In genomic region chr19:58550489-58550888, GRCm38 (mm10) we compare ENCODE assay signal across 28 mouse cellular contexts. TPM values are rescaled to one million over a fixed set of nuclear protein-coding genes. Genes with fewer than 3 reads are reported as not detected.
DNase-seq lines count a peak whose midpoint lies in the region; ATAC-seq and TF ChIP-seq lines count a peak whose summit lies in the region.
"Had no signal": no experiment of that assay in that cellular context is flagged by ENCODE, and none has a peak within 500 bp of the region (broad histone marks: within the 10 kb centered on the region; RNA-seq: fewer than 3 reads in every experiment).

No protein-coding gene starts in this region.

- no peaks in the 10 kb centered on the region for H3K79me2 ChIP-seq in heart, adult 2 months (replicated peaks; ENCODE audit: control insufficient read depth, insufficient read depth, low read length)
- H3K79me2 ChIP-seq in C2C12 (ENCODE audit: control insufficient read depth, insufficient read depth) (no peaks in the 10 kb centered on the region), myocyte (ENCODE audit: control insufficient read depth, insufficient read depth) (no peaks in the 10 kb centered on the region)

- ATAC-seq in Patski = peak; percentile 73
- ATAC-seq: forebrain, embryonic 14.5 days; forebrain, embryonic 16.5 days had no signal

- intact Hi-C loops in heart, adult 2 months (cut with DNase I) = loop anchor here (10.0 kb wide), 2 partner anchors 556 to 636 kb away; no protein-coding TSS in a partner anchor
- intact Hi-C loops in gastrocnemius, adult 2 months (cut with DNase I) = no loop called here

- no peak overlapping the region for H3K9ac ChIP-seq in heart, adult 2 months (ENCODE audit: low read depth, low read length)
- H3K9ac ChIP-seq: embryonic facial prominence, embryonic 12.5 days; forebrain, embryonic 12.5 days had no signal

- no peak for TF ChIP-seq POLR2A in heart, adult 2 months (IDR thresholded peaks at IDR 0.05; ENCODE audit: insufficient read depth, low read depth, low read length)
- TF ChIP-seq POLR2A in myocyte (IDR thresholded peaks at IDR 0.05; ENCODE audit: insufficient read length, low read depth) = no peak

- no peak for TF ChIP-seq EP300 in heart, adult 2 months (IDR thresholded peaks at IDR 0.05; ENCODE audit: insufficient read depth, low read depth, low read length)

- CTCF ChIA-PET in Patski (lab: Charles Lee) = no interaction called here

- H3K4me2 ChIP-seq in myocyte (ENCODE audit: low read depth) = peak overlapping the region; percentile 41
- H3K4me2 ChIP-seq: embryonic facial prominence, embryonic 12.5 days; forebrain, embryonic 12.5 days had no signal

- no peak overlapping the region for H3K27ac ChIP-seq in heart, adult 2 months
- no peak overlapping the region for H3K27ac ChIP-seq in gastrocnemius, adult 2 months
- H3K27ac ChIP-seq: embryonic facial prominence, embryonic 10.5 days; embryonic facial prominence, embryonic 12.5 days; forebrain, embryonic 10.5 days; forebrain, embryonic 12.5 days had no signal

- no peaks in the 10 kb centered on the region; the same call in 1 of the 2 replicates for H3K27me3 ChIP-seq in heart, adult 2 months (ENCODE audit: control insufficient read depth, insufficient read depth, low read length)
- no peaks in the 10 kb centered on the region for H3K27me3 ChIP-seq in C2C12 (ENCODE audit: control insufficient read depth, insufficient read depth, insufficient read length)
- H3K27me3 ChIP-seq in Patski = peaks cover 14% of the 10 kb centered on the region
- no peaks in the 10 kb centered on the region for H3K27me3 ChIP-seq in myocyte (ENCODE audit: control insufficient read depth, insufficient read depth, insufficient read length)

- H3K4me1 ChIP-seq in heart, adult 2 months (ENCODE audit: control insufficient read depth, insufficient read depth, low read length) = no peaks in the 10 kb centered on the region
- H3K4me1 ChIP-seq: embryonic facial prominence, embryonic 10.5 days; forebrain, embryonic 12.5 days had no signal

- H3ac ChIP-seq in C2C12 (ENCODE audit: control insufficient read depth, insufficient read length, low read depth) (no peak overlapping the region), myocyte (ENCODE audit: control insufficient read depth, insufficient read length) (no peak overlapping the region)

- no peaks in the 10 kb centered on the region for H3K36me3 ChIP-seq in heart, adult 2 months (ENCODE audit: control insufficient read depth, insufficient read depth, low read length)
- H3K36me3 ChIP-seq in C2C12 (ENCODE audit: control insufficient read depth, insufficient read depth) (no peaks in the 10 kb centered on the region), myocyte (ENCODE audit: control insufficient read depth, insufficient read depth) (no peaks in the 10 kb centered on the region)
- H3K36me3 ChIP-seq: embryonic facial prominence, embryonic 10.5 days; embryonic facial prominence, embryonic 12.5 days; forebrain, embryonic 10.5 days; forebrain, embryonic 12.5 days had no signal

- no peak for TF ChIP-seq CTCF in heart, adult 2 months (IDR thresholded peaks at IDR 0.05)
- TF ChIP-seq CTCF in C2C12 (IDR thresholded peaks at IDR 0.05; ENCODE audit: control insufficient read depth, insufficient read depth, insufficient read length) = no peak
- no peak for TF ChIP-seq CTCF in Patski (IDR thresholded peaks at IDR 0.05)
- TF ChIP-seq CTCF in gastrocnemius, adult 2 months (IDR thresholded peaks at IDR 0.05) = no peak

- H3K79me3 ChIP-seq in C2C12 (ENCODE audit: low read depth) = no peaks in the 10 kb centered on the region

- POLR2A ChIA-PET in Patski (lab: Charles Lee) = no interaction called here

- 21% methylated on average over 1 of the region's 1 CpGs for WGBS in heart, adult 2 months

- no peak overlapping the region for H3K4me3 ChIP-seq in heart, adult 2 months
- H3K4me3 ChIP-seq in C2C12 (ENCODE audit: insufficient read depth, poor library complexity, severe bottlenecking) (no peak overlapping the region), myocyte (no peak overlapping the region)
- no peak overlapping the region for H3K4me3 ChIP-seq in gastrocnemius, adult 2 months
- H3K4me3 ChIP-seq: embryonic facial prominence, embryonic 10.5 days; embryonic facial prominence, embryonic 12.5 days; forebrain, embryonic 10.5 days; forebrain, embryonic 12.5 days had no signal

- in situ Hi-C loops in Patski (cut with MboI; ENCODE audit: low pct_unique_long_range_greater_than_20kb) = loop anchor here (10.0 kb wide), 4 partner anchors 236 to 896 kb away; no protein-coding TSS in a partner anchor

- peak; percentile 72 for DNase-seq in heart, adult 11 months
- no peak for DNase-seq in heart, adult 2 months
- peak; percentile 24 for DNase-seq in Patski (ENCODE audit: low read depth, low spot score)
- DNase-seq in gastrocnemius, adult 2 months = no peak
- no peak for DNase-seq in spleen, postnatal 10 days (ENCODE audit: low spot score in 2 of 2)
- DNase-seq in thymus, postnatal 4 days = no peak
- DNase-seq: adrenal gland, adult 8-10 months; adrenal gland, postnatal 14 days; adrenal gland, postnatal 36 days; B cell, adult 2 months; cerebellum, adult 11-12 months; cerebellum, adult 2 months; cerebellum, adult 9-10 months; cerebellum, postnatal 10 days; cerebellum, postnatal 25 days had no signal

TF ChIP-seq in C2C12, 6 proteins besides CTCF, POLR2A, EP300 and RAD21:
- TF ChIP-seq MAX (IDR thresholded peaks at IDR 0.05) (no peak), CEBPB (IDR thresholded peaks at IDR 0.05; ENCODE audit: low read depth) (no peak), FOSL1 (IDR thresholded peaks at IDR 0.05; ENCODE audit: insufficient read depth, low read length, poor library complexity, severe bottlenecking) (no peak), MYOD1 (IDR thresholded peaks at IDR 0.05; ENCODE audit: control insufficient read depth, insufficient read length, low read depth) (peak; percentile 53), MYOG (IDR thresholded peaks at IDR 0.05; ENCODE audit: control insufficient read depth, extremely low read depth, insufficient read length) (no peak), USF1 (IDR thresholded peaks at IDR 0.05; ENCODE audit: low read depth) (no peak)
TF ChIP-seq in C2C12: peak in this region for 1.

TF ChIP-seq in myocyte, 11 proteins besides CTCF, POLR2A, EP300 and RAD21:
- TF ChIP-seq TCF12 (IDR thresholded peaks at IDR 0.05; ENCODE audit: insufficient read depth, poor library complexity, severe bottlenecking) (no peak), SRF (IDR thresholded peaks at IDR 0.05; ENCODE audit: control insufficient read depth, insufficient read length, low read depth) (no peak), MYOG (IDR thresholded peaks at IDR 0.05; ENCODE audit: control insufficient read depth in 1 of 3, insufficient read depth in 1 of 3, insufficient read length in 2 of 3, low read depth in 2 of 3) (no peak), POLR2AphosphoS2 (IDR thresholded peaks at IDR 0.05; ENCODE audit: insufficient read length, low read depth) (no peak), CEBPB (IDR thresholded peaks at IDR 0.05; ENCODE audit: insufficient read depth, poor library complexity, severe bottlenecking) (no peak), REST (IDR thresholded peaks at IDR 0.05; ENCODE audit: insufficient read depth, insufficient read length) (no peak), USF1 (IDR thresholded peaks at IDR 0.05; ENCODE audit: low read depth) (no peak), E2F4 (IDR thresholded peaks at IDR 0.05; ENCODE audit: insufficient read depth) (no peak), TCF3 (IDR thresholded peaks at IDR 0.05; ENCODE audit: insufficient read length, low read depth) (no peak), MAX (IDR thresholded peaks at IDR 0.05; ENCODE audit: low read depth) (no peak), MYOD1 (IDR thresholded peaks at IDR 0.05; ENCODE audit: control insufficient read depth in 1 of 3, insufficient read length in 2 of 3, low read depth in 2 of 3) (no peak)
TF ChIP-seq in myocyte: peak in this region for 0.

RNA-seq across cellular contexts. Expression of gene Ccdc172, which starts 38.7 kb away (rescaled TPM):
- total RNA-seq in heart, adult 2 months (2021) = not detected
- polyA plus RNA-seq in heart, adult 2 months (2012; rRNA removed) = not detected in 2 replicates
- polyA plus RNA-seq in C2C12 (2012; fragmentation: generic; extraction: Trizol) (not detected), Patski (2021) (not detected), myocyte (2012; fragmentation: generic; extraction: Trizol) (not detected)
- not detected for total RNA-seq in gastrocnemius, adult 2 months (2021)
- total RNA-seq: adrenal gland, adult 18-20 months; adrenal gland, adult 8-10 months; adrenal gland, postnatal 14 days; adrenal gland, postnatal 36 days; MEL had no signal
- polyA plus RNA-seq: cerebellum, adult 2 months; cortical plate, adult 2 months; embryonic facial prominence, embryonic 10.5 days; embryonic facial prominence, embryonic 12.5 days; embryonic facial prominence, embryonic 14.5 days; forebrain, embryonic 10.5 days; forebrain, embryonic 12.5 days; forebrain, embryonic 14.5 days; forebrain, embryonic 16.5 days; frontal cortex, adult 2 months had no signal

Comparison
In these comparisons a context has a peak if more than half of its experiments do, and no peak if none do; other contexts are left out.
1. DNase-seq: peak in heart, adult 11 months (single experiment) and Patski (single experiment); none in heart, adult 2 months (0 of 2), gastrocnemius, adult 2 months (single experiment), spleen, postnatal 10 days (0 of 2) and thymus, postnatal 4 days (single experiment).